Mouse (Mus musculus) NIH3T3 (cell line): ENCODE measurements at regions not wholly inside any gene's neighbourhood (a gene's known extent, or its start where the extent isn't known, plus 50 kb on each side); places are given as distances from the start of the nearest gene placed in this dataset.

Source experiments
- DNase-seq: peaks from one replicate; pipeline ENCODE4 v3.0.0-alpha.2; 2012; ENCODE audit warnings: low read depth

GRCm38 (mm10) chr13:70474746-70475145, 162.7 kb downstream of the Ice1 start:
- no peak for DNase-seq

GRCm38 (mm10) chr13:70475366-70475765, 162.1 kb downstream of the Ice1 start:
- DNase-seq = no peak

DNA sequence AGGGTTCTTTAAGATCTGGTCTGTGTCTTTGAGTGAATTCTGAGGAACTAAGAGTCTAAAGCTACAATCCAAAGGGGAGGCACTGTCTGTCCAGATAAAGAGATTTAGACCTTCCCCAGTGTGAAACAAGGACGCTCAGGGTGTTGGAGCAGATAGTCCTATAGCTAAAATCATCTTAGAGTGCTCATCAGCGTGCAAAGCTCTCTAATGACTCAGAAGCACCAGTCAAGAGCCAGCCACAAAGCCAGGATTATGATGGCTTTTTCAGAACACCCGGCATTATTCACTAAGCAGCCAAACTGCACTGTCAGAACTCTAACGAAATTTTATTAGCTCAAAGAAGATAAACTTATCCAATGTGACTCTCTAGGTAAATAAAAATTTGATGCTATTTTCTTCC, 138.1 kb downstream of the Ice1 start:
- DNase-seq = no peak
